ENCODE assay signal across 11 mouse cellular contexts in genomic region chr10:42072758-42073157, GRCm38 (mm10). TPM values are rescaled to one million over a fixed set of nuclear protein-coding genes. Genes with fewer than 3 reads are reported as not detected.
DNase-seq lines count a peak whose midpoint lies in the region; ATAC-seq lines count a peak whose summit lies in the region.
"Had no signal": no experiment of that assay in that cellular context is flagged by ENCODE, and none has a peak within 500 bp of the region (broad histone marks: within the 10 kb centered on the region; RNA-seq: fewer than 3 reads in every experiment).

No protein-coding gene starts in this region.

- intact Hi-C loops in left cerebral cortex, postnatal 25 days (cut with DNase I): no loop called here

- H3K4me1 ChIP-seq in heart, embryonic 14.5 days (ENCODE audit: control insufficient read depth in 2 of 2, insufficient read depth in 2 of 2, low read length in 2 of 2): peaks cover 16 to 24% of the 10 kb centered on the region in 2 experiments

- H3K36me3 ChIP-seq in heart, embryonic 14.5 days (ENCODE audit: control insufficient read depth, insufficient read depth, low read length): no peaks in the 10 kb centered on the region
- H3K36me3 ChIP-seq: embryonic facial prominence, embryonic 12.5 days had no signal

- no peaks in the 10 kb centered on the region for H3K9me3 ChIP-seq in heart, embryonic 14.5 days (ENCODE audit: control insufficient read depth, low read length)
- H3K9me3 ChIP-seq: embryonic facial prominence, embryonic 12.5 days had no signal

- H3K9ac ChIP-seq in heart, embryonic 14.5 days (ENCODE audit: low read length): no peak overlapping the region
- H3K9ac ChIP-seq: embryonic facial prominence, embryonic 12.5 days had no signal

- H3K4me3 ChIP-seq in heart, embryonic 14.5 days (ENCODE audit: control insufficient read depth in 1 of 2, insufficient read depth in 1 of 2, low read depth in 1 of 2, low read length in 2 of 2): no peak overlapping the region
- H3K4me3 ChIP-seq: embryonic facial prominence, embryonic 12.5 days had no signal

- H3K4me2 ChIP-seq in heart, embryonic 14.5 days (ENCODE audit: low read length): peak overlapping the region; percentile 48
- H3K4me2 ChIP-seq: embryonic facial prominence, embryonic 12.5 days had no signal

- DNase-seq in heart, adult 18-20 months: no peak
- DNase-seq in R1 (ENCODE audit: low read depth, low spot score): peak; percentile 87
- peak; percentile 41 for DNase-seq in kidney, postnatal 10 days
- DNase-seq in lung, postnatal 14 days: peak; percentile 70
- no peak for DNase-seq in left cerebral cortex, postnatal 25 days (ENCODE audit: low spot score in 2 of 2)
- DNase-seq in layer of hippocampus, adult 18-20 months (ENCODE audit: low spot score in 2 of 2): no peak
- DNase-seq: midbrain, embryonic 14.5 days; right cerebral cortex, adult 18-20 months had no signal

- H3K27ac ChIP-seq in heart, embryonic 14.5 days (replicated peaks in 1 of 2; ENCODE audit: control insufficient read depth in 1 of 2, insufficient read depth in 1 of 2, low read depth in 2 of 2, low read length in 2 of 2): no peak overlapping the region
- H3K27ac ChIP-seq: embryonic facial prominence, embryonic 12.5 days had no signal

- ATAC-seq in heart, embryonic 14.5 days (ENCODE audit: insufficient number of reproducible peaks, insufficient read depth, low FRiP score, low read depth): peak; percentile 43; the same call in 1 of the 2 replicates
- no peak for ATAC-seq in granulocyte monocyte progenitor cell, adult 5-6 weeks (replicated peaks; ENCODE audit: poor library complexity, severe bottlenecking)

- 6% methylated on average over 9 of the region's 9 CpGs for WGBS in heart, embryonic 14.5 days

- H3K27me3 ChIP-seq in heart, embryonic 14.5 days (ENCODE audit: control insufficient read depth, insufficient read depth, low read length): no peaks in the 10 kb centered on the region
- H3K27me3 ChIP-seq: embryonic facial prominence, embryonic 12.5 days had no signal

RNA-seq across cellular contexts. Expression of gene Armc2, which starts 54.5 kb away (rescaled TPM):
- 1.4 and 2.2 TPM in 2 replicates for polyA plus RNA-seq in heart, embryonic 14.5 days (2014; fragmentation: Nextera tagmentation; extraction: Ambion mirVana)
- total RNA-seq in heart, adult 18-20 months (2021): 10 to 100 TPM; 18.4 to 22.6 TPM
- 0.41 TPM in 1 of 2 replicates, not detected in the other for total RNA-seq in granulocyte monocyte progenitor cell, adult 5-6 weeks (2014; fragmentation: Nextera tagmentation)
- total RNA-seq in granulocyte monocyte progenitor cell, adult 5-6 weeks (2017): 0.73 TPM in 1 of 2 replicates, not detected in the other
- 10 to 100 TPM; 14.2 to 15.8 TPM for total RNA-seq in left cerebral cortex, postnatal 25 days (2021)
- total RNA-seq in layer of hippocampus, adult 18-20 months (2021): 10 to 100 TPM; 10.4 to 10.6 TPM

Comparison
In these comparisons a context has a peak if more than half of its experiments do, and no peak if none do; other contexts are left out.
1. DNase-seq: peak in R1 (single experiment), kidney, postnatal 10 days (single experiment) and lung, postnatal 14 days (single experiment); none in heart, adult 18-20 months (0 of 2), left cerebral cortex, postnatal 25 days (0 of 2) and layer of hippocampus, adult 18-20 months (0 of 2).
2. RNA of gene Armc2, which starts 54.5 kb away (total RNA-seq): 18.4 to 22.6 TPM in heart, adult 18-20 months, 14.2 to 15.8 TPM in left cerebral cortex, postnatal 25 days and 10.4 to 10.6 TPM in layer of hippocampus, adult 18-20 months; 0.41 to 0.73 TPM in granulocyte monocyte progenitor cell, adult 5-6 weeks; every median in the first group is over 4 times any median in the second.